Mouse (Mus musculus) left cerebral cortex, postnatal 4 days (tissue): ENCODE measurements at regions not wholly inside any gene's neighbourhood (a gene's known extent, or its start where the extent isn't known, plus 50 kb on each side); places are given as distances from the start of the nearest gene placed in this dataset.
A peak's percentile ranks its signal among the peaks of the same experiment; 100 is the strongest.

Source experiments
- DNase-seq: peaks from one replicate; pipeline ENCODE4 v3.0.0-alpha.2; 2022
- intact Hi-C: fragments of 180-260 bp; cut with DNase I; formaldehyde crosslinking; loops from one replicate; pipeline ENCODE4 v1.15.1; 2025

- DNase-seq, result peak; percentile 62
- intact Hi-C loops, result no loop called here
Measured at GRCm38 (mm10) chr7:113059211-113059966, 105.6 kb downstream of the Rassf10 start.

DNA sequence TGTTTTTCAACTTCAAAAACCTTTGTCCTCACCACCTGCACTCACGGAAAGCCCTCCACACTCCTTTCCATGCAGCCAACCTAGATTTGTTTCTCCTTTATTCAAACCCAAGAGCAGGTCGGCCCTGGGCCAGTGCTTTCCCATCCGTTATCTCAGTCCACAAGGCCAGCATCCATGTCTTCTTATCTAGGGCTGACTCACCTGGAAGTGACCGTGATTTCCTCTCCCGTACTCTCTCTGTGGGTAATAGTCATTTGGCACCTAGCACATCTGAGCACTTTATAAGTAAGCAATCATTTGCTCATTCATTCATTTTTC is 106.2 kb downstream of the Rassf10 start:
- no peak for DNase-seq
- intact Hi-C loops, result no loop called here

- no peak for DNase-seq
- intact Hi-C loops, result no loop called here
Measured at GRCm38 (mm10) chr7:113060991-113061390, 107.2 kb downstream of the Rassf10 start.

- DNase-seq, result no peak
- intact Hi-C loops, result no loop called here
Measured at GRCm38 (mm10) chr7:113066536-113066935, 112.8 kb downstream of the Rassf10 start.

- no peak for DNase-seq
- intact Hi-C loops, result no loop called here
Measured at GRCm38 (mm10) chr7:113068296-113068695, 114.5 kb downstream of the Rassf10 start.

DNA sequence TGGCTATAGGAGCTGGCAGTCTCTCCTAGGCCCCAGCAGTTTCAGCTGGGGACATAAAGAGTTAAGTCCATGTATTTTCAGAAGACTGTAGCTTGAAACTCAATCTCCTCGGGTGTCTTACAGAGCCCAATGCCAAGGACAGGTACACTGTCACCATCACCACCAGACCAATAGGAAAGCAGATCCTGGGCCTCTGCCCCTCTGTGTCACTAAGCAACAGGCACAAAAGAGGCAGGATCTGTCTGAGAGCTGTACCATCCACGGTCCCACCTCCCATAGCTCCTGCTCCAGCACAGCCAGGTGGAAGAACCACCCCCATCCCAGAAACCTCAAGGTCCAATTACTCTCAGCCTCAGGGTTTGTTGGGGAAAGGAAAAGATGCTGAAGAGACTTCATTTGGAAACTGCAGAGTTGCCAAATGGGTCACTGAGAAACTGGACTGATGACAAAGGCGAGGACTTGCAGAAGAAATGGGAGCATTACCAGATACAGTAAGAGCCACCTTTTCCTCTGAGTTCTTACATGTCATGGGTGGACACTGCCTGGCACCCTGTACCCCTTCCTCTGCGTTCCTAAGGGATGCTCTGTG is 115.7 kb downstream of the Rassf10 start:
- intact Hi-C loops, result no loop called here
- DNase-seq, result no peak

DNA sequence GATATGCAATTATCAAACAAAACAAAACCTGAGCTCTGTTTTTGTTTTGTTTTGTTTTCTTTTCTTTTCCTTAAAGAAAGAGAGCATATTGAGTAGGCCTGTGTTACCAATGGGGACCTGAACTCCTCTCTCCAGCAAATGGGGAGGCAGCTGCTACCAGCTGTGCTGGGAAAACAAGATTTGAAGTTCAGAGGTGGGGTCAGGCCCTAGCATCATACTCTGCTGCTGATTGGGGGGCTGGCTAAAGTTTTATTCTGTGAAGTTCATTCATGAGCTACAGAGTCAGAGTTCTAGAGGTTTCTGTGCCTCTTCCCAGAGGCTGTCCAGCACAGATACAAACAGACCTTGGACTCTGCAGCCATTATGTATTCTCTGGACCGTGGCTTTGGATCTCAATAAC is 117.7 kb downstream of the Rassf10 start:
- intact Hi-C loops, result no loop called here
- DNase-seq, result no peak

GRCm38 (mm10) chr7:113073781-113074180 is 120.0 kb downstream of the Rassf10 start:
- no peak for DNase-seq
- intact Hi-C loops, result no loop called here

- intact Hi-C loops, result no loop called here
- no peak for DNase-seq
Measured at GRCm38 (mm10) chr7:113075371-113075770, 121.6 kb downstream of the Rassf10 start.

GRCm38 (mm10) chr7:113076243-113076642 is 122.5 kb downstream of the Rassf10 start:
- DNase-seq, result no peak
- intact Hi-C loops, result no loop called here

DNA sequence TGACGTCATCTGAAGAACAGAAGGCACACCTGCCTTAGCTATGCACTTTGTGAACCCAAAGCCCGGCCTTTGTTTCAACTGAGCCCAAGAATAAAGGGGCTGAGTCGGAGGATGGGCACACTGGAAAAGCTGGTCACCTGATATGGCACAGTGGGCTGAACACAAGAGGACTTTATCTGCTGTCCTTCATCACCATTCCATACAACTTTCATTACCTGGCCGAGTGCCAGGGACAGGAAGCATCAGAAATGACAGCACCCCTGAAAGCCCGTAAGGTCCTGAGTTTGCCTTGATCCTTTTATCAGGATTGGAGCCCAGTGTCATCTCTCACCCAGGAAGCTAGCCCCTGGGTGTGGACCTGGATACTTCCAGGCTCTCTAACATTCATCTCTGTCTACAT is 126.1 kb upstream of the Arntl start:
- intact Hi-C loops, result no loop called here

GRCm38 (mm10) chr7:113084930-113085625 is 122.2 kb upstream of the Arntl start:
- intact Hi-C loops, result no loop called here
- DNase-seq, result no peak

More for the DNA sequence above, 126.1 kb upstream of the Arntl start:
- DNase-seq, result no peak

DNA sequence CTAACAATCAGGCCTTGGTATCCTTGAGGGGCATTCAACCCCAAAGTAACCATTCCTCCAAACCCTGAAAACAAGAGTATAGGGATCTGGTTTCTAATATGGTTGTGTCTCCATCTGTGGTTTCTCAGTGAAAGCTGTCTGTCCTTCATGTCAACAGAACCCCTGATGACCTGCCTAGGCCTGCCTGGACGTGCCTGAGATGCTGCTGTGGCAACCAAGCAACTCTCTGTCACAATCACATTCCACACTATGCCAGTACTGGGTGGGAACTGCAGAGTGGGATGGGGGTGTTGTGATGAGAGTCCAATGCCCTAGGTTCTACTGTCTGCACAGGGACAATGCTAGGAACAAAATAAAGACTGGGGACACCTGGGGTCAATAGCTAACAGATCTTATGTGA is 121.1 kb upstream of the Arntl start:
- intact Hi-C loops, result no loop called here
- no peak for DNase-seq

GRCm38 (mm10) chr7:113087646-113088045 is 119.6 kb upstream of the Arntl start:
- intact Hi-C loops, result no loop called here
- peak; percentile 73 for DNase-seq

DNA sequence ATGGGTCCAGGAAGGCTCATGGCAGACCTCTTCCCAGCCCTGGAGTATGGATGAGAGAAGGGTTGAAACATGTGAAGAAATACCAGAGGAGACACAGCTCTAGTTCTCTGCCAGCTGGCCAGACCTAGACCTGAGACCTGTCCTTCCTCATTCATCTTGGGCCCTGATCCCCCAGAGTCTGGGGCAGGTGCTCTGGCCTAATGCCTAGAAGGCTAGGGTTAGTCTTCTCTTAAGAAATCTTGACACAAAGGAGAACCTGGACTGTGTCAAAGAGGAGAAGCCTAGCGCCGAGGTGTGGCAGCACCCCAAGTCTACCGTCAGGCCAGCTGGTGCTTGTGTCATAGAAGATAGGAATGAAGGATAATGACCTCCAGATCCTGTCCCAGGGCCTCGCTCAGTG is 118.2 kb upstream of the Arntl start:
- intact Hi-C loops, result no loop called here
- no peak for DNase-seq

GRCm38 (mm10) chr7:113093931-113094330 is 113.3 kb upstream of the Arntl start:
- intact Hi-C loops, result no loop called here
- no peak for DNase-seq

- intact Hi-C loops, result no loop called here
- DNase-seq, result no peak
Measured at GRCm38 (mm10) chr7:113095092-113095491, 112.2 kb upstream of the Arntl start.

DNA sequence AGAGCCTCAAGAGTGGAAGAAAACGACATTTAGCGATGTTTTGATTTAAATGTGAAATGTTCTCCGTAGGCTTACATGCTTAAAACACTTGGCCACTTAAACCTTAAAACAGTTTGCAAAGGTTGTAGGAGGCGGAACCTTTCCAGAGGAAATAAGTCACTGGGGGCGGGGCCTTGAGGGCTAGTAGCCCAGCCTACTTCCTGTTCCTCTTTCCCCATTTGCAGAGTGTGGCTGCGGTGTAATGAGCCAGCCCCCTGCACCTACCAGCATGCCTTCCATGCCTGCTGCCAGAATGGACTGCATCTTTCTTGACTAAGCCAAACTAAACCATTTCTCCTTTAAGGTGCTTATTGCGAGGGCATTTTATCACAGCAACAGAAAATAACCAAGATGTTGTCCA is 103.0 kb upstream of the Arntl start:
- intact Hi-C loops, result no loop called here
- no peak for DNase-seq

DNA sequence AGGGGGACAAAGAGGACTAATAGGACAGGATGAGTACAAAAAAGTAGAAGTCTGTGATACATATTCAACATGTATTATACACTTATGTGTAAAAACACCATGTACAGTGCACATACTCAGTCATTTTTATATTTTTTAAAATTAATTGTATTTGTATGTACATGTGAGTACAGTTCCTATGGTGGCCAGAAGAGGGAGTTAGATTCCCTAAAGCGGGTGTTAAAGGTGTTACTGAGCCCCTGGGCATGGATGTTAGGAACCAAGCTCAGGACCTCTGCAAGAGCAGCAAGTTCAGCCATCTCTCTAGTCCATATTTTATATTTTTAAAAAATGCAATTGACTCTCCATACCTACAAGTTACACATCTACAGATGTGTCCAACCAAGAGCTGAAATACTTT is 101.9 kb upstream of the Arntl start:
- intact Hi-C loops, result no loop called here
- DNase-seq, result no peak

DNA sequence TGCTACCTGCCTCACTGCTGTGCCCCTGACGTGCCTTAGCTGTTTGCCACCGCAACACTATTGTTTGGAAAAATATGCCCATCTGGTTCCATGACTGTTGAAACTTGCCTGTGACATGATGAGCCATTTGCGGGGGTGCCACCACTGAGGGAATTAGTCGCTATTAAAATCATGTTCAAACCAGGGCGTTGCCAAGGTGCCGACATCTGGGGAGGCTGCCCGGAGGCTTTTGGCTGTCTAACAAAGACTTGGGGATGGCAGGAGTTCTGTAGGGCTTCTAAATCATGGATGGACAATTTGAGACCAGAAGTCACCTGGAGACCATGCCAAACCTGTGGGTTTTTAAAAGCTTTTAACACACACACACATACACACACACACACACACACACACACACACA is 100.5 kb upstream of the Arntl start:
- intact Hi-C loops, result no loop called here
- DNase-seq, result no peak

DNA sequence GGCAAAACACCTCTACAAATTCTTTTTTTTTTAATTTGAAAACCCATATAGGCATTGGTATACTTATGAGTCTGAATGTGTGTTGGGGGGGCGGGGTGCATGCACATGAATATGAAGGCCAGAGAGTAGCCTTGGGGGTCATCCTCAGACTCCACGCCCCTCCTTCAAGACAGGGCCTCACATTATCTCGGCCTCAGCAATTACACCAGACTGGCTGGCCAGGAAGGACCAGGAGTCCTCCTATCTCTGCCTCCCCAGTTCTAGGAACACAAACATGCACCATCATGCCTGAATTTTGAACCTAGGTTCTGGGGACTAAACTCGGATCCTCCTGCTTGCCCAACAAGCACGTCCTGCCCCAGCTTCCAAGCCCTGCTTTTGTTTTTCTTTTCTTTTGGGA is 99.3 kb upstream of the Arntl start:
- intact Hi-C loops, result no loop called here
- no peak for DNase-seq

DNA sequence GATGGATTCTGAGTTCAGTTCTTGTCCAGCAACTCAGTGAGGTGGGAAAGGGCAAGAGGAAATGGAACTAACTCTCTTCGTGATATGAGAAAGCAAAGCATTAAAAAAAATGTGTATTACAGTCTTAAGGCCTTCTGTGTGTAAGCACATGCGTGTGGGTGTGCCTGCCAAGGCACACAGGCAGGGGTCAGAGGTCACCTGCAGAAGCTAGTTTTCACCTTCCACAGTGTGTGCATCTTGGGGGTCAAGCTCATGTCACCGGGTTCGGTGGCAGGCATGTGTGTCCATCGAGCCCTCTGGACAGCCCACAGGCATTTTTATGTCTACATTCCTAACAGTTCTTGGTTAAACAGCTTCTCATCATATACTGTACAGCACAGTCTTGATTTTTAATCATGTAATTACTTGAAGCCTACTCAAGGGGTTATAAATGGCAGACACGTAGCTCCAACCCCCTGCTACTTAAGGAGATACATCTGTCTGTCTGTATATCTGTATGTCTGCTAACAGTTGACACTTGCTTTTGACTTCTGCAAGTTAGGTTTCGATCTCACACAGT is 98.7 kb upstream of the Arntl start:
- DNase-seq, result no peak
- intact Hi-C loops, result no loop called here
